Mouse (Mus musculus): ENCODE measurements around the gene Anxa2. TPM values are rescaled to one million over a fixed set of nuclear protein-coding genes. Genes with fewer than 3 reads are reported as not detected.

Anxa2 gene
- 26.5 TPM for polyA plus RNA-seq (2014; fragmentation: Illumina TruSeq; extraction: RNeasy Lipid Tissue Mini Kit (QIAGEN cat#74804); ENCODE audit: low read depth, low replicate concordance)

GRCm38 (mm10) chr9:69453066-69453900, at the start of gene Anxa2:
Gene Anxa2, plus strand, starts transcription at chr9:69453620.

Other genes with a start within 250 kb of the Anxa2 start
- gene Ice2, start 55.7 kb upstream of the Anxa2 start, polyA plus RNA-seq (2014; fragmentation: Illumina TruSeq; extraction: RNeasy Lipid Tissue Mini Kit (QIAGEN cat#74804); ENCODE audit: low read depth, low replicate concordance): 20.9 TPM

All from testis, adult 10 weeks (tissue).